ENCODE assay signal across 25 mouse cellular contexts in genomic region chr5:48225500-48225899, GRCm38 (mm10).
"Had no signal": no experiment of that assay in that cellular context is flagged by ENCODE, and none has a peak within 500 bp of the region (broad histone marks: within the 10 kb centered on the region; RNA-seq: fewer than 3 reads in every experiment).

No protein-coding gene starts in this region.

- H3K9me3 ChIP-seq: heart, embryonic 13.5 days; heart, embryonic 15.5 days; hindbrain, embryonic 13.5 days; hindbrain, embryonic 15.5 days; kidney, embryonic 15.5 days; limb, embryonic 13.5 days; limb, embryonic 15.5 days had no signal

- H3K27me3 ChIP-seq: heart, embryonic 13.5 days; heart, embryonic 15.5 days; hindbrain, embryonic 13.5 days; hindbrain, embryonic 15.5 days; kidney, embryonic 15.5 days; limb, embryonic 13.5 days; limb, embryonic 15.5 days had no signal

- H3K36me3 ChIP-seq: heart, embryonic 15.5 days; hindbrain, embryonic 15.5 days; limb, embryonic 15.5 days had no signal

- H3K9ac ChIP-seq: heart, embryonic 13.5 days; heart, embryonic 15.5 days; hindbrain, embryonic 13.5 days; hindbrain, embryonic 15.5 days; kidney, embryonic 15.5 days; limb, embryonic 13.5 days; limb, embryonic 15.5 days had no signal

- DNase-seq: gastrocnemius, postnatal 14 days; gastrocnemius, postnatal 36 days; heart, adult 11 months; heart, adult 2 months; heart, postnatal 14 days; heart, postnatal 36 days; kidney, adult 11 months; kidney, adult 2 months; kidney, adult 9 months; kidney, postnatal 14 days; kidney, postnatal 36 days; layer of hippocampus, adult 9-11 months; layer of hippocampus, postnatal 36 days; left cerebral cortex, postnatal 4 days had no signal

- H3K4me3 ChIP-seq: heart, adult 2 months; heart, embryonic 13.5 days; heart, embryonic 15.5 days; hindbrain, embryonic 13.5 days; hindbrain, embryonic 15.5 days; kidney, embryonic 15.5 days; limb, embryonic 13.5 days; limb, embryonic 15.5 days had no signal

- ATAC-seq: hindbrain, postnatal 0 days; intestine, embryonic 16.5 days had no signal

- H3K4me2 ChIP-seq: heart, embryonic 11.5 days; heart, embryonic 13.5 days; heart, embryonic 15.5 days; hindbrain, embryonic 13.5 days; hindbrain, embryonic 15.5 days; kidney, embryonic 15.5 days; limb, embryonic 13.5 days; limb, embryonic 15.5 days had no signal

- H3K4me1 ChIP-seq: heart, embryonic 13.5 days; heart, embryonic 15.5 days; hindbrain, embryonic 13.5 days; hindbrain, embryonic 15.5 days; kidney, embryonic 15.5 days; limb, embryonic 13.5 days; limb, embryonic 15.5 days had no signal

- H3K27ac ChIP-seq: heart, adult 2 months; heart, embryonic 13.5 days; heart, embryonic 15.5 days; hindbrain, embryonic 13.5 days; hindbrain, embryonic 15.5 days; hindbrain, postnatal 0 days; kidney, embryonic 15.5 days; kidney, postnatal 0 days; limb, embryonic 13.5 days; limb, embryonic 15.5 days had no signal
